Mouse (Mus musculus): ENCODE data around the gene Glt8d2.

DNA sequence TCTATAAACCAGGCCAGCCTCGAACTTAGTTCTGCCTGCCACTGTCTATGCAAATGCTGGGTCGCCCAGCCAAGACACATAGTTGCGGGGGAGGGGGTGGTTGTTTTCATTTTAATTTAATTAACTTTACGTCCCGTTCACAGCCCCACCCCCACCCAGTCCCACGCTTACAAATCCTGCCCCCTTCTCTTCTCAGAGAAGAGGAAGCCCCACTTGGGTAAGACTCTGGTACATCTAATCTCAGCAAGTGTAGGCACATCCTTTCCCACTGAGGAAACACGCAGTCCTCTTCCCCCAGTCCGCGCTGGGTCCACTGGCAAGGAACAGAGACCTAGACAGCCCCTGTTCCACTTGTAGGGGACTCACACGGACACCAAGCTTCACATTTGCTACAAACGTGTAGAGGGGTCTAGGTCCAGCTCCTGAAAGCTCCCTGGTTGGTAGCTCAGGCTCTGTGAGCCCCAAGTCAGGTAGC is 61.3 kb downstream of the Glt8d2 start:
- TF ChIP-seq CTCF (conservative IDR thresholded peaks at IDR 0.05; ENCODE audit: low read length) (no peak), NANOG (IDR thresholded peaks at IDR 0.05; ENCODE audit: borderline replicate concordance, low read length) (no peak), POU5F1 (IDR thresholded peaks at IDR 0.05; ENCODE audit: borderline replicate concordance, low read length) (no peak)

Measured in E14TG2a.4 (cell line).